Comparison of ENCODE assay signal across 11 mouse cellular contexts in genomic region chr7:102137464-102137863, GRCm38 (mm10). TPM values are rescaled to one million over a fixed set of nuclear protein-coding genes. Genes with fewer than 3 reads are reported as not detected.
DNase-seq lines count a peak whose midpoint lies in the region; ATAC-seq and TF ChIP-seq lines count a peak whose summit lies in the region.
"Had no signal": no experiment of that assay in that cellular context is flagged by ENCODE, and none has a peak within 500 bp of the region (broad histone marks: within the 10 kb centered on the region; RNA-seq: fewer than 3 reads in every experiment).

No protein-coding gene starts in this region.

- H3K27ac ChIP-seq in hindbrain, embryonic 10.5 days = no peak overlapping the region
- no peak overlapping the region for H3K27ac ChIP-seq in hindbrain, embryonic 12.5 days
- H3K27ac ChIP-seq: embryonic facial prominence, embryonic 15.5 days; limb, embryonic 15.5 days had no signal

- 80% methylated on average over 1 of the region's 1 CpGs for WGBS in hindbrain, embryonic 10.5 days
- 91% methylated on average over 1 of the region's 1 CpGs for WGBS in hindbrain, embryonic 12.5 days

- H3K27me3 ChIP-seq in hindbrain, embryonic 10.5 days (ENCODE audit: insufficient read depth, poor library complexity, severe bottlenecking) = no peaks in the 10 kb centered on the region
- no peaks in the 10 kb centered on the region for H3K27me3 ChIP-seq in hindbrain, embryonic 12.5 days
- H3K27me3 ChIP-seq in Patski = no peaks in the 10 kb centered on the region
- H3K27me3 ChIP-seq: embryonic facial prominence, embryonic 15.5 days; limb, embryonic 15.5 days had no signal

- no peak overlapping the region for H3K4me2 ChIP-seq in hindbrain, embryonic 12.5 days (replicated peaks)
- H3K4me2 ChIP-seq: embryonic facial prominence, embryonic 15.5 days; limb, embryonic 15.5 days had no signal

- no peak for ATAC-seq in hindbrain, embryonic 12.5 days (ENCODE audit: low FRiP score)
- no peak for ATAC-seq in Patski
- peak; percentile 78 for ATAC-seq in erythroid progenitor cell, adult 5-6 weeks (replicated peaks; ENCODE audit: low FRiP score, poor library complexity, severe bottlenecking)
- 0 out of 2 replicates have a peak, but pooled peaks have one; percentile 50 for ATAC-seq in monocyte, adult 5-6 weeks (replicated peaks; ENCODE audit: insufficient number of reproducible peaks, low FRiP score, low TSS enrichment, poor library complexity, severe bottlenecking)

- CTCF ChIA-PET in Patski (lab: Charles Lee) = interaction anchor here (1.3 to 1.4 kb wide), 2 partner anchors 12 to 22 kb away, joined by 4 to 5 read pairs; no protein-coding TSS in a partner anchor

- H3K4me3 ChIP-seq in hindbrain, embryonic 10.5 days = no peak overlapping the region
- H3K4me3 ChIP-seq in hindbrain, embryonic 12.5 days = no peak overlapping the region
- H3K4me3 ChIP-seq: embryonic facial prominence, embryonic 15.5 days; limb, embryonic 15.5 days had no signal

- no peak overlapping the region for H3K9ac ChIP-seq in hindbrain, embryonic 12.5 days
- H3K9ac ChIP-seq: embryonic facial prominence, embryonic 15.5 days; limb, embryonic 15.5 days had no signal

- no peaks in the 10 kb centered on the region for H3K9me3 ChIP-seq in hindbrain, embryonic 10.5 days
- H3K9me3 ChIP-seq in hindbrain, embryonic 12.5 days (replicated peaks) = no peaks in the 10 kb centered on the region
- H3K9me3 ChIP-seq: embryonic facial prominence, embryonic 15.5 days; limb, embryonic 15.5 days had no signal

- in situ Hi-C loops in Patski (cut with MboI; ENCODE audit: low pct_unique_long_range_greater_than_20kb) = no loop called here

- peak; percentile 32 for DNase-seq in hindbrain, embryonic 10.5 days (ENCODE audit: low spot score)
- DNase-seq in B cell, adult 2 months = peak; percentile 61 to 62
- DNase-seq in Patski (ENCODE audit: low read depth, low spot score) = no peak
- no peak for DNase-seq in urinary bladder, postnatal 36 days (ENCODE audit: low spot score in 2 of 2)
- no peak for DNase-seq in layer of hippocampus, adult 18-20 months (ENCODE audit: low spot score in 2 of 2)

- TF ChIP-seq CTCF in Patski (IDR thresholded peaks at IDR 0.05) = peak; percentile 77

- POLR2A ChIA-PET in Patski (lab: Charles Lee) = interaction anchor here (0.6 kb wide), 1 partner anchor 33 kb away, joined by 5 read pairs; no protein-coding TSS in a partner anchor

- H3K36me3 ChIP-seq in hindbrain, embryonic 10.5 days = peaks cover 98% of the 10 kb centered on the region
- H3K36me3 ChIP-seq in hindbrain, embryonic 12.5 days = peaks cover 73% of the 10 kb centered on the region

- H3K4me1 ChIP-seq in hindbrain, embryonic 10.5 days (replicated peaks) = no peaks in the 10 kb centered on the region
- no peaks in the 10 kb centered on the region for H3K4me1 ChIP-seq in hindbrain, embryonic 12.5 days
- H3K4me1 ChIP-seq: embryonic facial prominence, embryonic 15.5 days; limb, embryonic 15.5 days had no signal

RNA-seq across cellular contexts. Expression of gene Chrna10, which starts 20.8 kb away (rescaled TPM):
- not detected in 2 replicates for polyA plus RNA-seq in hindbrain, embryonic 10.5 days (2016; fragmentation: Nextera tagmentation; extraction: Ambion mirVana)
- polyA plus RNA-seq in hindbrain, embryonic 12.5 days (2016; fragmentation: Nextera tagmentation; extraction: Ambion mirVana) = not detected in 2 replicates
- polyA plus RNA-seq in Patski (2021) = not detected
- total RNA-seq in erythroid progenitor cell, adult 5-6 weeks (2015; ENCODE audit: low replicate concordance) = not detected in 2 replicates
- total RNA-seq in erythroid progenitor cell, adult 5-6 weeks (2017; ENCODE audit: low replicate concordance) = not detected in 2 replicates
- not detected in 3 replicates for total RNA-seq in monocyte, adult 5-6 weeks (2017)
- total RNA-seq in layer of hippocampus, adult 18-20 months (2021) = not detected
- polyA plus RNA-seq: limb, embryonic 15.5 days; stomach, embryonic 16.5 days had no signal

RNA-seq across cellular contexts. Expression of gene Art5, which starts 28.2 kb away (rescaled TPM):
- polyA plus RNA-seq in hindbrain, embryonic 10.5 days (2016; fragmentation: Nextera tagmentation; extraction: Ambion mirVana) = 2.7 and 5.7 TPM in 2 replicates
- 1.1 and 1.3 TPM in 2 replicates for polyA plus RNA-seq in hindbrain, embryonic 12.5 days (2016; fragmentation: Nextera tagmentation; extraction: Ambion mirVana)
- not detected for polyA plus RNA-seq in Patski (2021)
- total RNA-seq in erythroid progenitor cell, adult 5-6 weeks (2015; ENCODE audit: low replicate concordance) = not detected in 2 replicates
- not detected in 2 replicates for total RNA-seq in erythroid progenitor cell, adult 5-6 weeks (2017; ENCODE audit: low replicate concordance)
- total RNA-seq in monocyte, adult 5-6 weeks (2017) = not detected in 3 replicates
- not detected for total RNA-seq in layer of hippocampus, adult 18-20 months (2021)

RNA-seq across cellular contexts. Expression of gene Art1, which starts 35.9 kb away (rescaled TPM):
- 0.78 and 1.7 TPM in 2 replicates for polyA plus RNA-seq in hindbrain, embryonic 10.5 days (2016; fragmentation: Nextera tagmentation; extraction: Ambion mirVana)
- polyA plus RNA-seq in hindbrain, embryonic 12.5 days (2016; fragmentation: Nextera tagmentation; extraction: Ambion mirVana) = 1.2 and 2.4 TPM in 2 replicates
- not detected for polyA plus RNA-seq in Patski (2021)
- total RNA-seq in erythroid progenitor cell, adult 5-6 weeks (2015; ENCODE audit: low replicate concordance) = not detected in 2 replicates
- total RNA-seq in erythroid progenitor cell, adult 5-6 weeks (2017; ENCODE audit: low replicate concordance) = not detected in 2 replicates
- total RNA-seq in monocyte, adult 5-6 weeks (2017) = not detected in 3 replicates
- total RNA-seq in layer of hippocampus, adult 18-20 months (2021) = not detected

RNA-seq across cellular contexts. Expression of gene Trpc2, which starts 54.5 kb away (rescaled TPM):
- polyA plus RNA-seq in hindbrain, embryonic 10.5 days (2016; fragmentation: Nextera tagmentation; extraction: Ambion mirVana) = not detected in 2 replicates
- 0.21 TPM in 1 of 2 replicates, not detected in the other for polyA plus RNA-seq in hindbrain, embryonic 12.5 days (2016; fragmentation: Nextera tagmentation; extraction: Ambion mirVana)
- polyA plus RNA-seq in Patski (2021) = not detected
- total RNA-seq in erythroid progenitor cell, adult 5-6 weeks (2015; ENCODE audit: low replicate concordance) = 2.5 TPM in 1 of 2 replicates, not detected in the other
- total RNA-seq in erythroid progenitor cell, adult 5-6 weeks (2017; ENCODE audit: low replicate concordance) = 0.83 TPM in 1 of 2 replicates, not detected in the other
- 0.29 to 0.43 TPM in 2 of 3 replicates, not detected in the other for total RNA-seq in monocyte, adult 5-6 weeks (2017)
- 1 to 10 TPM in 1 of 2 experiments, not detected in 1; 1.9 TPM for total RNA-seq in layer of hippocampus, adult 18-20 months (2021)
- polyA plus RNA-seq: limb, embryonic 15.5 days; stomach, embryonic 16.5 days had no signal

Comparison
In these comparisons a context has a peak if more than half of its experiments do, and no peak if none do; other contexts are left out.
1. DNase-seq: peak in hindbrain, embryonic 10.5 days (single experiment) and B cell, adult 2 months (2 of 2); none in Patski (single experiment), urinary bladder, postnatal 36 days (0 of 2) and layer of hippocampus, adult 18-20 months (0 of 2).
2. ATAC-seq: peak in erythroid progenitor cell, adult 5-6 weeks (single experiment) and monocyte, adult 5-6 weeks (single experiment); none in hindbrain, embryonic 12.5 days (single experiment) and Patski (single experiment).